Mouse (Mus musculus) colon, adult 2 months (tissue): ENCODE measurements around the gene Olfr159. TPM values are rescaled to one million over a fixed set of nuclear protein-coding genes. Genes with fewer than 3 reads are reported as not detected.

Source experiments
- polyA plus RNA-seq: library from polyadenylated mRNA; depleted of rRNA; stranded (reverse); fragments of >200 nt; gene quantifications from 2 replicates; pipeline ENCODE4 v1.2.3, GENCODE M21; 2012; rRNA removed

Gene Olfr159
- not detected in 2 replicates for polyA plus RNA-seq

GRCm38 (mm10) chr4:43770909-43771308, at the start of gene Olfr159:
Gene Olfr159, minus strand, starts transcription at chr4:43771009.

GRCm38 (mm10) chr4:43729794-43730550, 40.8 kb downstream of the Olfr159 start, which contains the start of gene Spaar:
Gene Spaar, plus strand, starts transcription at chr4:43730034.

GRCm38 (mm10) chr4:43726995-43727394, 43.8 kb downstream of the Olfr159 start, which contains the start of gene Hrct1:
Gene Hrct1, plus strand, starts transcription at chr4:43727188.

Other genes with a start within 250 kb of the Olfr159 start
- gene Tpm2, start 247.2 kb downstream of the Olfr159 start, polyA plus RNA-seq = 199 and 235 TPM in 2 replicates
- gene Creb3, start 208.7 kb downstream of the Olfr159 start, polyA plus RNA-seq = 93.5 and 113 TPM in 2 replicates
- gene Tln1, start 208.3 kb downstream of the Olfr159 start, polyA plus RNA-seq = 98.4 and 102 TPM in 2 replicates
- gene Rgp1, start 192.3 kb downstream of the Olfr159 start, polyA plus RNA-seq = 56.1 and 75.5 TPM in 2 replicates
- 13.0 and 13.3 TPM in 2 replicates for gene Gba2, start 192.1 kb downstream of the Olfr159 start, polyA plus RNA-seq
- gene Msmp, start 186.5 kb downstream of the Olfr159 start, polyA plus RNA-seq = 0.17 TPM in 1 of 2 replicates, not detected in the other
- gene Npr2, start 139.1 kb downstream of the Olfr159 start, polyA plus RNA-seq = 18.2 and 19.2 TPM in 2 replicates
- 1.1 and 1.9 TPM in 2 replicates for gene Spag8, start 117.4 kb downstream of the Olfr159 start, polyA plus RNA-seq
- gene Hint2, start 114.5 kb downstream of the Olfr159 start, polyA plus RNA-seq = 72.2 and 79.4 TPM in 2 replicates
- gene Tmem8b, start 102.0 kb downstream of the Olfr159 start, polyA plus RNA-seq = 9.2 and 11.0 TPM in 2 replicates
- 0.10 TPM in 1 of 2 replicates, not detected in the other for gene Fam221b, start 101.9 kb downstream of the Olfr159 start, polyA plus RNA-seq
- not detected in 2 replicates for gene Olfr70, start 70.2 kb downstream of the Olfr159 start, polyA plus RNA-seq
- gene Olfr71, start 60.8 kb downstream of the Olfr159 start, polyA plus RNA-seq = not detected in 2 replicates
- gene Hrct1, start 43.8 kb downstream of the Olfr159 start, polyA plus RNA-seq = 2.2 and 3.1 TPM in 2 replicates
- gene Spaar, start 41.0 kb downstream of the Olfr159 start, polyA plus RNA-seq = 0.89 and 1.2 TPM in 2 replicates
- gene Olfr156, start 52.9 kb upstream of the Olfr159 start, polyA plus RNA-seq = 0.10 and 0.21 TPM in 2 replicates
- 0.08 and 0.15 TPM in 2 replicates for gene Olfr157, start 69.2 kb upstream of the Olfr159 start, polyA plus RNA-seq
- not detected in 2 replicates for gene Olfr155, start 80.6 kb upstream of the Olfr159 start, polyA plus RNA-seq
- gene Reck, start 104.5 kb upstream of the Olfr159 start, polyA plus RNA-seq = 7.8 and 8.0 TPM in 2 replicates
- gene Glipr2, start 186.4 kb upstream of the Olfr159 start, polyA plus RNA-seq = 9.1 and 12.6 TPM in 2 replicates
- 0.06 and 0.07 TPM in 2 replicates for gene Ccin, start 212.5 kb upstream of the Olfr159 start, polyA plus RNA-seq
- gene Clta, start 233.4 kb upstream of the Olfr159 start, polyA plus RNA-seq = 249 and 297 TPM in 2 replicates